Mouse (Mus musculus) heart, embryonic 10.5 days (tissue): ENCODE data around the gene 1700010B08Rik. TPM values are rescaled to one million over a fixed set of nuclear protein-coding genes. Genes with fewer than 3 reads are reported as not detected.

ENCODE experiments used
- DNase-seq: peaks from one replicate; pipeline ENCODE4 v3.0.0-alpha.2; 2017; ENCODE audit warnings: low spot score
- H3K27ac ChIP-seq: fragments of 300-500 bp; sonication (generic); 2 replicates; pipeline ENCODE4 v1.5.1; 2016; ENCODE audit warnings: mild to moderate bottlenecking
- H3K27me3 ChIP-seq: fragments of 300-500 bp; sonication (generic); 2 replicates; pipeline ENCODE4 v1.6.1; 2016; ENCODE audit warnings: mild to moderate bottlenecking; ENCODE audit not compliant: poor library complexity, insufficient read depth, severe bottlenecking
- H3K36me3 ChIP-seq: fragments of 300-500 bp; sonication (generic); 2 replicates; pipeline ENCODE4 v1.6.1; 2016; ENCODE audit warnings: mild to moderate bottlenecking, moderate library complexity
- H3K4me1 ChIP-seq: fragments of 300-500 bp; sonication (generic); 2 replicates; pipeline ENCODE4 v1.6.1; 2016; ENCODE audit warnings: mild to moderate bottlenecking
- H3K4me3 ChIP-seq: fragments of 300-500 bp; sonication (generic); 2 replicates; pipeline ENCODE4 v1.5.1; 2016; ENCODE audit warnings: mild to moderate bottlenecking, moderate library complexity
- H3K9me3 ChIP-seq: fragments of 300-500 bp; sonication (generic); 2 replicates; pipeline ENCODE4 v1.6.1; 2016; ENCODE audit warnings: mild to moderate bottlenecking, moderate library complexity
- WGBS: fragments of 180-500 bp; shearing (Covaris S2); methylation state at CpG from one replicate; pipeline ENCODE4 v1.1.7; 2016; 5-methylcytosine and 5-hydroxymethylcytosine counted together
- polyA plus RNA-seq: library from polyadenylated mRNA; unstranded; fragments of >200 nt; fragmentation: Nextera tagmentation; extraction: Ambion mirVana; gene quantifications from 2 replicates; pipeline ENCODE4 v1.2.1, GENCODE M21; 2016

1700010B08Rik gene
- polyA plus RNA-seq, 1 experiment from 2014 or later: not detected

GRCm38 (mm10) chr2:173725819-173726218 is 6.6 kb downstream of the 1700010B08Rik start:
- Histone ChIP-seq H3K36me3 (no peaks in the 10 kb centered on the region), H3K9me3 (no peaks in the 10 kb centered on the region), H3K4me1 (peaks cover 15% of the 10 kb centered on the region), H3K4me3 (no peak overlapping the region), H3K27ac (no peak overlapping the region), H3K27me3 (no peaks in the 10 kb centered on the region)
- no peak for DNase-seq
- 84% methylated on average over 4 of the region's 4 CpGs for WGBS

DNA sequence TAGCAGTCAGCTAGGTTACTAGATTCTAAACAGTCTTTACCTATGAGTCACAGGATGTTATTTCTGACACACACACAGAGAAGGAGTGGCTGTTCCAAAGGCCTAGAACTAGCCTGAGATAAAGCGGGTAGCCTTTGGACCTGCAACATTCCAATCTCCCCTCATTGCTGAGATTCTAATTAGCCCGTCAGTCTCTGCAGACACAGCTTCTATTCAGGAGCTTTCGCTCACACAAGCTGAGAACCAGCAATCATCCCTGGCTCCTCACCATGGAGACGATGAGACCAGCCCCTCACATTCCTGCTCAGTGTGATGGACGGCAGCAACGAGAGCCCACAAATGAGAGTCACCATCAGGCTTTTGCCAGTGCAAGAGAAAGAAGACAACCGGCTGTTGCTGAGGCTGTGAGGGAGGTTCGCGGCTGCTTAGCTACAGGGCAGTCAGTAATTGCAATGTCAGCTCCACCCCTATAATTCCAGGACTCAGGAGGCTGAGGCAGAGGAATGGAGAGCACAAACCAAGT is 11.3 kb downstream of the 1700010B08Rik start:
- peak; percentile 88 for DNase-seq

DNA sequence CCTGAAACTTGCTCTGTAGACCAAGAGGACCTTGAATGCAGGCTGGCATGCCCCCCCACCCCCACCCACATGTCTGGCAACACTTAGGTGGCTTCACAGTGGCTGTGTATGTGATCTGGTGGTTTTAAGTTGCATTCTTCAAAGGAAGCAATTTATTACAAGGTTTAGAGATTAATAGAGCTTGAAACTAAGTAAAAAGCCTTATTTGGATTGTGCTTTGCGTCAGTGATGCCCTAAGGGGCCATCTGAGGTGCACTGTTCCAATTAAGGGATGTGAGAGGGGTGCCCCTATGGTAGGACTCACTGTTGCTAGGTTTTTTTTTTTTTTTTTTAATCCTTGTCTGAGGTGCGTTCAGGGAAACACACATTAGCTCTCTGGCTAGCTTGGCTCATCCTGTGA is 15.2 kb downstream of the 1700010B08Rik start:
- H3K27ac ChIP-seq: no peak overlapping the region
- WGBS: 67% methylated on average over 2 of the region's 2 CpGs
- H3K27me3 ChIP-seq: no peaks in the 10 kb centered on the region
- DNase-seq: no peak
- H3K36me3 ChIP-seq: peaks cover 6% of the 10 kb centered on the region; the same call in 1 of the 2 replicates
- no peak overlapping the region for H3K4me3 ChIP-seq
- peaks cover 32% of the 10 kb centered on the region for H3K4me1 ChIP-seq
- H3K9me3 ChIP-seq: no peaks in the 10 kb centered on the region

More for the DNA sequence above, 11.3 kb downstream of the 1700010B08Rik start:
- H3K27me3 ChIP-seq: no peaks in the 10 kb centered on the region
- no peaks in the 10 kb centered on the region for H3K36me3 ChIP-seq
- no peaks in the 10 kb centered on the region for H3K9me3 ChIP-seq
- 6% methylated on average over 9 of the region's 9 CpGs for WGBS
- H3K27ac ChIP-seq: no peak overlapping the region
- H3K4me1 ChIP-seq: peaks cover 17% of the 10 kb centered on the region
- no peak overlapping the region for H3K4me3 ChIP-seq

DNA sequence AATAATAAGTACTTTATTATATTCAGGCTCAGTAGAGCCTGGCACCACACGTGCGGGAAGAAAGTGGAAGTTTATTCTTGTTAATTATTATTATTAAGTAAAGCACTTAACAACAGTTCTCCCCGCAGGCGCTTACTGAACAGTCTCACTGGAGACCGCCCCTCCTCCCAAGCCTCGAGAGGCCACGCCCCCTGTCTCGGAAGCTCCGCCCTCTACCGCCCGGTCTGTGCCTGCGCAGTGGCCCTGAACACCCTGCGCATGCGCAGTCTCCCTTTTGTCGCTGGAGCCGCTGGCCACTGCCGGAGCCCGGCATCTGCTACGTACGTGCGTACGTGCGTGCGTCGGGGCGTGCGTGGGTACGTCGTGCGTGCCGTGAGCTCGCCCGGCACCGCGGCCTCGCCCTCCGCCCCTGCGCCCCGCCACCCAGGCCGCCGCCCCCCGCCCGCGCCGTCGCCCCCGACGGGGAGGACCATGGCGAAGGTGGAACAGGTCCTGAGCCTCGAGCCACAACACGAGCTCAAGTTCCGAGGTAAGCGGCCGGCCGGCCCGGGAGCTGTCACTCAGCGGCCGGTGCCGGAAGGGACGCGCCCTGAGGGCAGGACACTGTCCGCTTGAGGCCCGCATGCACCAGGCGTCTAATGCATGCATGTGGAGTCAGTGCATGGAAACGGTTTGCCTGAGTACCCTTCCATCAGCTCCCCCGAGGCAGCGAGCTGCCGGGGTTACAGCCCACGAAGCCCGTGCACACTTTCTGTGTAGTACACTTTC is 18.2 kb downstream of the 1700010B08Rik start, which contains the start of gene Vapb:
Vapb (plus strand) TSS at position 290 of the 768 bp plus-strand sequence.
- Histone ChIP-seq H3K27me3 (no peaks in the 10 kb centered on the region), H3K9me3 (no peaks in the 10 kb centered on the region), H3K27ac (peak within 1 kb of the TSS; percentile 97), H3K36me3 (peaks cover 12% of the 10 kb centered on the region; the same call in 1 of the 2 replicates), H3K4me3 (peak within 1 kb of the TSS; percentile 93), H3K4me1 (peaks cover 16% of the 10 kb centered on the region)
- DNase-seq: peak; percentile 98
- WGBS: 1% methylated on average over 70 of the region's 70 CpGs

- H3K27ac ChIP-seq: peak overlapping the region; percentile 97
- peak overlapping the region; percentile 93 for H3K4me3 ChIP-seq
- no peaks in the 10 kb centered on the region for H3K9me3 ChIP-seq
- 70% methylated on average over 9 of the region's 9 CpGs for WGBS
- no peak for DNase-seq
- peaks cover 12% of the 10 kb centered on the region; the same call in 1 of the 2 replicates for H3K36me3 ChIP-seq
- H3K4me1 ChIP-seq: peaks cover 16% of the 10 kb centered on the region
- H3K27me3 ChIP-seq: no peaks in the 10 kb centered on the region
These were observed 19.0 kb downstream of the 1700010B08Rik start for GRCm38 (mm10) chr2:173738232-173738631.

DNA sequence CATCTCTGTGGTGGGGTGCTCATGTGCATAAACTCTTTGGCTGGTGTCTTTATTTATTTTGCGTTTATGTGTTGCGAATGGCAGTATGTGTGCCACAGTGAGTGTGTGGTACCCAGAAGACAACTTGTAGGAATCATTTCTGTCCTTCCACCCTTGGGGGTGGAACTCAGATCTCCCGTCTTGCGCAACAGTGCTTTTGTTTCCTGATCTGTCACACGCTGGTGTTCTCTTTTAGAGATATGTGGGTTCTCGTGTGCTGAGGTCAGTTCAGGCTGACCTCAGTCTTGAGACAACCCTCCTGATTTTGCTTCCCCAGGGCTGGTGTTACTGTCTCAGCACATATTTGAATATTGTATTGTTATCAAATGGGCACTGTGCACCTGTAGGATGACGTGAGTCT is 19.9 kb downstream of the 1700010B08Rik start:
- Histone ChIP-seq H3K27ac (no peak overlapping the region), H3K4me1 (peaks cover 21% of the 10 kb centered on the region), H3K36me3 (peaks cover 15% of the 10 kb centered on the region; the same call in 1 of the 2 replicates), H3K27me3 (no peaks in the 10 kb centered on the region), H3K4me3 (no peak overlapping the region), H3K9me3 (no peaks in the 10 kb centered on the region)
- WGBS: 89% methylated on average over 7 of the region's 7 CpGs
- no peak for DNase-seq

DNA sequence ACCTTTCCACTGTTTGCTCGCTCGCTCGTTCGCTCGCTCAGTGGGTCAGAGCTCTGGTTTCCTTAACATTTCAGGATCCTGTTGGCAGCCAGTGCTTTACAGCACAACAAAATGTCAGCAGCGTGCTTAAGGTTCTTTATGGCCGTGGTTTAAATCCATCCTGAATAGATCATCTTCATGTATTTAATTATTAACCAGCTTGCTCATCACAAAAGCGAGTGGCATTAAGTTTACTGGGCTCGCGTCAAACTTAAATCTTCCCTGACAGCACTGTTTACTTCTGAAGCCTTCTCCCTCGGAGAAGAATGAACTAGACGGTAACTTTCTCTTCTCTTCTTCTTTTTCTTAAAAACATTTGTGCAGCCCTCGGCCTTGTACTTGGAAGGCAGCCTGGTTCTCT is 22.9 kb downstream of the 1700010B08Rik start:
- H3K4me3 ChIP-seq: no peak overlapping the region
- H3K36me3 ChIP-seq: peaks cover 27% of the 10 kb centered on the region; the same call in 1 of the 2 replicates
- no peaks in the 10 kb centered on the region for H3K27me3 ChIP-seq
- peaks cover 30% of the 10 kb centered on the region for H3K4me1 ChIP-seq
- whole genome bisulfite sequencing: 90% methylated on average over 13 of the region's 13 CpGs
- DNase-seq: no peak
- H3K27ac ChIP-seq: no peak overlapping the region
- 0 out of 2 replicates have a peak, but pooled peaks cover 2% of the 10 kb centered on the region for H3K9me3 ChIP-seq

- peaks cover 29% of the 10 kb centered on the region; the same call in 1 of the 2 replicates for H3K36me3 ChIP-seq
- 91% methylated on average over 9 of the region's 9 CpGs for WGBS
- H3K4me3 ChIP-seq: no peak overlapping the region
- DNase-seq: no peak
- no peaks in the 10 kb centered on the region for H3K27me3 ChIP-seq
- no peak overlapping the region for H3K27ac ChIP-seq
- H3K9me3 ChIP-seq: 0 out of 2 replicates have a peak, but pooled peaks cover 4% of the 10 kb centered on the region
- H3K4me1 ChIP-seq: peaks cover 30% of the 10 kb centered on the region
These were observed 23.5 kb downstream of the 1700010B08Rik start for GRCm38 (mm10) chr2:173742744-173743143.

- 85% methylated on average over 7 of the region's 7 CpGs for WGBS
- H3K27me3 ChIP-seq: no peaks in the 10 kb centered on the region
- H3K27ac ChIP-seq: no peak overlapping the region
- no peak for DNase-seq
- H3K9me3 ChIP-seq: 0 out of 2 replicates have a peak, but pooled peaks cover 4% of the 10 kb centered on the region
- peaks cover 23% of the 10 kb centered on the region; the same call in 1 of the 2 replicates for H3K36me3 ChIP-seq
- H3K4me1 ChIP-seq: peaks cover 16% of the 10 kb centered on the region; the same call in 1 of the 2 replicates
- H3K4me3 ChIP-seq: no peak overlapping the region
These were observed 25.0 kb downstream of the 1700010B08Rik start for GRCm38 (mm10) chr2:173744070-173744815.

- Histone ChIP-seq H3K36me3 (peaks cover 17% of the 10 kb centered on the region; the same call in 1 of the 2 replicates), H3K4me3 (no peak overlapping the region), H3K9me3 (0 out of 2 replicates have a peak, but pooled peaks cover 4% of the 10 kb centered on the region), H3K4me1 (peaks cover 13% of the 10 kb centered on the region; the same call in 1 of the 2 replicates), H3K27ac (no peak overlapping the region), H3K27me3 (no peaks in the 10 kb centered on the region)
- DNase-seq: no peak
- 85% methylated on average over 2 of the region's 2 CpGs for WGBS
These were observed 29.9 kb downstream of the 1700010B08Rik start for GRCm38 (mm10) chr2:173748961-173749659.

DNA sequence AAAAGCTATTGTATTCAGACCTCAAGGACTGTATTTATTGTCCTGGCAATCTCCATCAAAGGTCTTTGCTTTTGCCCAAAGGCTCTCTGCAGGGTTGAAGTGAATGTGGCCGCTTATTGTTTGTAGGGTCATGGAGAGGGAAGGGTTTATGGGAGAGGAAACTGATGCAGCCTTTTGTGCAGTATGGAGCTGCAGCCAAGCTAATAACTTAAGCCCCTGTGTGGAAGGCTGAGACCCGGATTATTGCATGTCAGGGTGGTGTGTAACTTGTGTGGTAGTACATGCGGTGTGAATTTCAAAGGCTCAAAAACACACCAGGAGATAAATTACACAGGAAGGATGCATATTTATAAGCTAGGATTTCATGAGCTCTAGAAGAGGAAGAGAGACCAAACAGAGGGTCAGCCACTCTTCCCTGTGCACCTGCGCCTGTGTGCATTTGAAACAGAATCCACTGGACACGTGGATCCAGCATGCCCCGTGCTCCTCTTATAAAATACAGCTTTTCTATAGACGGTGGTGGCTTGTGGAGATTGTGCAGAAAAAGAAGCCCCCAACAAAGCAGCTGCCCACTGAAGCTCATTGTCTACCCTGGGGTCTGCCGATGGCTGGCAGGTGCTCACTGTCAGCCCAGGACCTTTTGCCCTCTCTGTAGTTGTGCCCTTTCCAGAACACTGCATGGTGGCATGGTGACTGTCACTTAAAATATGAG is 36.4 kb downstream of the 1700010B08Rik start:
- Histone ChIP-seq H3K36me3 (no peaks in the 10 kb centered on the region), H3K4me3 (no peak overlapping the region), H3K4me1 (peaks cover 31% of the 10 kb centered on the region), H3K27me3 (no peaks in the 10 kb centered on the region), H3K9me3 (no peaks in the 10 kb centered on the region), H3K27ac (no peak overlapping the region)
- DNase-seq: no peak
- WGBS: 82% methylated on average over 8 of the region's 8 CpGs
